Mouse (Mus musculus): ENCODE measurements at regions not wholly inside any gene's neighbourhood (a gene's known extent, or its start where the extent isn't known, plus 50 kb on each side); places are given as distances from the start of the nearest gene placed in this dataset.

- TF ChIP-seq CTCF (IDR thresholded peaks at IDR 0.05; ENCODE audit: borderline replicate concordance, insufficient read depth, low read length): no peak
- TF ChIP-seq POLR2A (IDR thresholded peaks at IDR 0.05; ENCODE audit: low read depth, low read length): no peak
Observed at GRCm38 (mm10) chrX:76077781-76078180, 186.3 kb upstream of the Cldn34b3 start.
